Mouse (Mus musculus) gonadal fat pad, adult 2 months (tissue): Measurements from ENCODE around the gene Ntm. TPM values are rescaled to one million over a fixed set of nuclear protein-coding genes. Genes with fewer than 3 reads are reported as not detected.

Source experiments
- DNase-seq: peaks from one replicate; pipeline ENCODE4 v3.0.0-alpha.2; 2012; ENCODE audit warnings: low read depth
- polyA plus RNA-seq: library from polyadenylated mRNA; depleted of rRNA; stranded (reverse); fragments of >200 nt; gene quantifications from 2 replicates; pipeline ENCODE4 v1.2.3, GENCODE M21; 2012

Ntm gene
- polyA plus RNA-seq, 1 experiment = 0.53 TPM

DNA sequence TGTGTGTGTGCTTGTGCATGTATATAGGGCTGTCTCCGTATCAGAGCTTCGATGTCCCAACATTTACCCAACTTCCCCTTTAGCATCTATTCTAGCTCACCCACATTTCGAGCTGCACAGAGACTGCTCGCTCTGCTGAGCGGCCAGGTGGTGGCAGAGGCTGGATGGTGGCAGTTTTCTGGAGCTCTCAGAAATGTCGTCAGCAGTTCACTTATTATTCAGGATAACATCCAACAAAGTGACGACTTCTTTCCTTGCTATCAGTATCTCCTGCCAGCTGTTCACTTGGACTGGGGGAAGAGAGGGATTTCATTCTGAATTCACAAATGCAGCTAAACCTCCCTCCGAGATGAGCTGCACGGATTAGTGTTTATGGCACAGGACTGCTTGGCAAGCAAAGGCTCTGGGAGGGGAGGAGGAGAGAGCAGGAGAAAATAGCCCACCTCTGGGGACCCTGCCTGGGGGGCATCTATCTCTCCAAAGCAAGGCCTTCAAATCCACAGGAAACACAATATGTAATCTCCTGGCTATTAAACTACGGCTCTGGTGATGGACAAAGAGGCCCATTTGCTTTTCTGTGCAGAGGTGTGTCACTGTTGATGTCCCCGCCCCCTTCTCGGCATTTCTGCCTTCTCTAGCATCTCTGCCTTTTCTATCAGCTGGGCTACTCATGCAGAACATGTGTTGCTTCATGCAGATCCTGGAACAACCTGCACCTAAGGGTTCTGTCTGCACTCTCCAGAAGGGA is 159.8 kb downstream of the Ntm start:
- DNase-seq = no peak

DNA sequence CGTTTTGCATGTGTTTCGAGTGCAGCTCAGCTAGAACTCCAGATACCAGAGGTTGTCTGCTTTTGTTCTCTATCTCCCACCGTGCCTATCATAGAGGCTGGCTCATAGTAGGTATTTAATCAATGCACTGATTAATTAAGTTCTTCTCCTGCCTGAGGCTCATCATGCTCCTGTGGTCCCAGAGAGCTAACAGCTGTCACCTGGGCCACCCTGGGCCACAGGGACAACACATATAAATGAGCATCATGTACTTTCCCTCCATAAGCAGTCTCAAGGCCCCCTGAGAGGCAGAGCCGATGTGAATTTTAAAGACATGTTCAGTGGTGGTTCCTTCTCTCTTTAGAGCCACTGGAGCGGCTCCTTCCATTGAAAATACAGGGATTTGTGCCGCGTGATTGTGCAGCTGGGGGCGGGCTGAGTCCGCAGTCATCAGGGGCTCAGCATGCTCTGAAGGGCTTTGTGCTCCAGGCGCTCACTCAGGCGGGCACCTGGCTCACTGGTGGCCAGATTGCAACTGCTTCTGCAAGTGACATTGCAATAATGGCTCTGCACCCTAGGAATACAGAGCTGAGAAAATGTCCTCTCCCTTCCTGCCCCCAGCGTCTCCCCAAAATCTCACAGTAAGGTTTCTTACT is 160.8 kb downstream of the Ntm start:
- DNase-seq = no peak

DNA sequence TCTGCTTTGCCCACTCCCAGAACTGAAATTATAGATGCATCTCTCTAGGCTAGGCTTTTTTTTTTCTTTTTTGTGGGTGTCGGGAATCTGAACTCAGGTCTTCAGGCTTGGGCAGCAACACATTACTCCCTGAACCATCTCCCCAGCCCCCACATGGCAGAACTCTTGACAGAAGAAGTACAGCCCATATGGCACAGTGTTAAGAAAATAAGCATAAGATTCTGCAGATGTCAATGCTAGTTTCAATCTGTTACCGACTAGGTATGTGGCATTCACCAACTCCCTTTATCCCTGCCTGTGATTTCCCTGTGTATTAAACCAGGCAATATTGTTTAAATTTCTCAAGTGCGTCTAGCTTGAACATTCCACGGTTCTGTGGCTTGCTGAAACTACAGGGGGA is 166.7 kb downstream of the Ntm start:
- DNase-seq = no peak

DNA sequence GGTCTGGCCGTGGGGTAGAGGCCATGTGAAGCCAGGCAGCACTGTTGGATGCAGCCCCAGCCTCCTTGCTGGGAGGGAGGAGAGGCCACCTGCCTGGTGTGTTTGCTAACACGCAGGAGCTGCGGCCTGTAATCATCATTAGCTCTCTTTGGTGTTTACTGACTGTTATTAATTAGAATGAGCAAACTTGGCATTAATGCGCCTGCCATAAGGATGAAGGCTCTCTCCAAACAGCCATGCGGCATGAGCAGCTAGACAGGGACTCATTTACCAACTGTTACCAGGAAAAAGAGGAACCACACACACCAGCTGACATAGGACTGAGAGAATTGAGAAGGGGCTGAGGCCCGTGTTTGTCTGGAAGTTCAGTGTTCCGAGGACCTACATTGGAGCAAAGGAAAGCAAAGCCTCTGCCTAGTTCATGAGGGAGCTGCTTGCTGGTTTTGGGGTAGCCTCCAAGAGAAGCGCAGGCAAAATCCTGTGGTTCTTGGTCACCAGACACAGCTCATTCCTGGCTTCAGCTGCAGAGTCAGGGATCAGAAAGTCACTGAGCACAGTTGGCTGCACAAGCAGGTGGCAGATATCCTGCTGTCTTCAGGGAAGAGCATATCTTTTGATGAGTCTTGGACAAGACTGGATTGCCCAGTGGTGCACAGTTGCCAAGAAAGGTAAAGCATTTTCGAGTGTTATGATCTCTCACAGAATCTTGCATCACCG is 171.6 kb downstream of the Ntm start:
- DNase-seq = no peak

DNA sequence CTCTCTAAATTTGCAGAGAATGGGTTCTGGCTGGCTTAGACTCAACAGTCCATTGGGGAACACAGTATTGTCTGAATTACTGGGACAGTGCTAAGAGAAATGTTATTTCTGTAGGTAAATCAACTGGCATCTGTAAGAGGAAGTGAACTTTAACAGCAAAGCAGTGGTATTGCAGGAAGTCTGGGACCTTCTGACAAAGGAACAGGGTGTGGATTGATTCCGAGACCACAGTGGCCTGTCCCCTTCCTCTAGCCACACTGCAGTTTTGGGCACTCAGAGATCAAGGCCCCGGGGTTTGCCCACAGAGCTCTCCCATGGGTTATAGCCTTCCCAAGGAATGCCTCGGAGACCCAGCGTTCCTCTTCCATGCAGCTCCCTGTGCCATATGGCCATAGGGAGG is 172.9 kb downstream of the Ntm start:
- no peak for DNase-seq

DNA sequence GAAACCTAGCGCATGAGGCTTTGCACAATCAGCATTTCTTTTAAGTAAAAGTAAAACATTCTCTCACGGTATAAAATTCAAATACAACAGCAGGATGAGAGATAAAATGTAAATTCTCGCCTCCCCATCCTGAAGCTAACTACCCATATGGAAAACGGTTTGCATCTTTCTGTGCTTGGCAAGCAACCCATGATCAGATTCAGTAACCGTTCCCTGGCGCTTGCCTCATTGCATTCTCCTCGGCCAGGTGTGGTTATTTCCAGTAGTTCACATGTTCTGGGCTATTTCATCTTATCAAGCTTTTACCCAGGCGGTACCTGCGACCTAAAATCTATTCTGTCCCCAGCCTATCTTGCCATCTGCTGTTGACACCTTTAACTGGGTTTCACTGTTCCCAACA is 174.1 kb downstream of the Ntm start:
- no peak for DNase-seq

DNA sequence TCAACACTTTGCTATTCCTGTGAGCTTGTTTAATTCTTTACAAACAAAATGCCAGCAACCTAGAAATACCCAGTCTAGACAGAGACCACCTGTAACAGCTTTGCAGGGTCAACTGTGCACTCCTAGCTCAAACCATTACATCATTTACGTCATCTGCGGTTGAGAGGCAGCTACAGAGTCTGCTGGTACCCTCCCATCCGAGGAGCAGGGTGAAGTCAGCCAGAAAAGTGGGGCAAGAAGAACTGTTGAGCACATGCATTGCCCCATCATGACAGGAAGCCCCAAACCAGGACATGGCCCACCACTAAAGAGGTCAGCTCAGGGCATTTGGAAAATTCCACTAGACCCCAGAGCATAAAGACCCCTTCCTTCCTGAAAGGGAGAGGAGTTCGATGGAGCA is 175.5 kb downstream of the Ntm start:
- no peak for DNase-seq

DNA sequence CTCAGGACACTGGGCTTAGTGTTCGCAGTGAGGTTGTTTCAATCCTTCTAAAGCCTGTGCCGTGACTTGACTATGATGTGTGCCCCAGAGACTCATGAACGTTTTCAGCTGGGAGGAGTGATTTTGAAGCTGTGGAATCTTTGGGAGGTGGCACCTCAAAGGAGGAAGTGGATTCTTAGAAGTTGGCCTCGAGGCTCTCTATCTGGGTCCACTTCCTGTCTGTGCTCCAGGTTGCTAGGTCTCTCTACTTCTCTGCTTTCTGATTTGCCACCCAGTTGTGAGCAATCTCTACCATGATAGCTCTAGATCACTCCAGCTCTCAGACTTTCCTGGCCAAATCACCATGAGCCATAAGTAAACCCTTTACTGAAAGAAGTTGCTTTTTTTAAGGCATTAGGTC is 180.2 kb downstream of the Ntm start:
- no peak for DNase-seq

DNA sequence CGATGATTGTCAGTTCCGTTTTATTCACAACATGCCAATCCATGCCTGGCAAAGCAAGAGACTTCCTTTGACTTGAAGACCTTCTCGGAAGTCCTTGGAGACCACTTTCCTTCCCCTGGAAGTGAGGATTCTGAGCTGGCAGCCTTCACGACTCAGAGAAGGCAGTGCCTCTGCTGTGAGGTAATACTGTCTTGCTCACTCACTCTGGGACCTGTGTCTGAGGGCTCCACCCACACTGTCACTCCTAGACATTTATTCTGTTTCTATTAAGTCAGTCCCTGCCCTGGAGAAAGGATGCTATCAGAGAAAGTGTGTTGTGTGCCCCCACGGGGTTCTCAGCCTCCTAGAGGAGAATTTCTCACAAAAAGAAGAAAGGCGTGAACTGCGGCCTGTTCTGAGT is 183.2 kb downstream of the Ntm start:
- DNase-seq = no peak

DNA sequence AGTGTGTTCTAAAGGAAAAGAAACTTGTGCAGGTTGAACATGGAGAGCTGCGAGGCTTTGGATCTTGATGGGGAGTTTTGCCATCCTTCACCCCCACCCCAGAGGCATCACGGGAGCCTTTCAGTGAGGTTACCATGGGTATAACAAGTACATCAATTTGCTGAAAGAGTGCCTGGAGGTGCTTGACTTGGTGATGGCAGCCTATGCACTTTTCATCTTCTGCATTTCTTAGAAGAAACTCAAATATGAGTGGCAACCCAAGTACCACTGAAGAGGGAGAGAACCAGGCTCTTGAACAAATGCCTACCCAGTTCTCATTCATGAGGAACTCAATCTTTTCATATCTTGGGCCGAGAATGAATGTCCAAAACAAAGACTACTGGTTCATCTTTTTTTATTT is 186.0 kb downstream of the Ntm start:
- no peak for DNase-seq

DNA sequence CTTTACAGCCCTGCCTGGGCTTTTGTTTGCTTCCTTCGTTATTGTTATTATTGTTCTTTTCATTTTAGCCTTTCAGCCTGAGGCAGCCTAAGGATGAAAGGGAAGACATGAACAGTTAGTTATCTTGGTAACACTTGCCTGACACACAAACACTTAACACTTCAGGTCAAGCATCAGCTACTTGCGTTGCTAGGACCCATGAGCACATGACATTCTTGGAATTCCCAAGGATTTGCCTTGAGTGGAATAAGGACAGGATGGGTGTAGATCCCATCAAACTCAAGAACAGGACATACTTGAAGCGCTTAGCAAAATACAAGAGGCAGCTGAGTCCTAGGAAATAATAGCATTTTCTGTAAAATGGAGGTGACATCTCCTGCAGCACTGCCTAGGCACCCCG is 186.4 kb downstream of the Ntm start:
- no peak for DNase-seq

DNA sequence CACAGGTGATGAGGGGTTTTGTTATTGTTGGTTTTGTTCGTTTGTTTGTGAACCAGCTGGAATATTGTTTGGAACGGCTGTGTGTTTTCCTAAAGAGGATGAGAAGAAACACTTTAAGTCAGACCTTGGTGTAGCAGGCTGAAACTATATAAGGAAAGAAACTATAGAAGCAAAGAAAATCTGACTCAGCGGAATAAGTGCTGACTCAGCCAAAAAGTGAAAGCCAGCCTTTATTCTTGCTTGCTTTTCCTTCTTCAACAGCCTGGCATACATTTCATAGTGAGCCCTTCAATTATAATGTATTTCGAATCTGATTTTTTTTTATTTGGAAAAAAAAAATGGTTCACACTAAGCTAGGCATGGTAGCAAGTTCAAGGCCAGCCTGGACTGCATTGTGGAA is 186.9 kb downstream of the Ntm start:
- no peak for DNase-seq

DNA sequence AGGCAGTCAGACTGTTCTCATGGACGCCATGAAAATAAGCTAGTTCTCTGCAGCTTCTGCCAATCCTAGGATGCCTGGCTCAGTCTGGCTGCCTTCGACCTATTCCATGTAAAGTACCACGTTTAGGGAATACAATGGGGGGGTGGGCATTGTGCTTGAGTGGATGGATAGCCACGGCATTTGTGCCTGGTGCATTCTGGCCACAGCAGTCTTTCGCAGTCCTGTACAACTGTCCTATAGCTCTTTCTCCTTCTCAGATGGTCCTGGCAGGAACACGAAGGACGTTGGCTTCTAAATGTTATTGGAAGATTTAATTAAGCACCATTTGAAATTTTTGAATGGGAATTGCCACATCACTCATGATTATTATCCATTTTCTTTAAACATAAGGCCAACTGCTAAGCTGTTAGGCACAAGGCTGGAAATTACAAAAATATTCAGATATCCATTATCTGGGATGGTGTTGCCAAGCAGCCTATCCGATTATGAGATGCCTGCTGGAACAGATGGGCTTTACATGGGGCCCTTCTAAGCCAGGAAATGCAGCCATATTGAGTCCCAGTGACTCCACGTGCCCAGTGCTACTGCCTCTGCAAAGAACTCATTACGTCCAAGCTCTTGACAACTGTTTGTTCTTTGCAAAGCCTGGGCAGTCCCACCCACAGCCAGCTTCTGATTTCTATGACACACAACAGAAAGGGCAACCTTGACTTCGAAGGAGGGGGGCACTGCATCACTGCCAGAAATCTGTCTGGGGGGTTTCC is 190.1 kb downstream of the Ntm start:
- no peak for DNase-seq

DNA sequence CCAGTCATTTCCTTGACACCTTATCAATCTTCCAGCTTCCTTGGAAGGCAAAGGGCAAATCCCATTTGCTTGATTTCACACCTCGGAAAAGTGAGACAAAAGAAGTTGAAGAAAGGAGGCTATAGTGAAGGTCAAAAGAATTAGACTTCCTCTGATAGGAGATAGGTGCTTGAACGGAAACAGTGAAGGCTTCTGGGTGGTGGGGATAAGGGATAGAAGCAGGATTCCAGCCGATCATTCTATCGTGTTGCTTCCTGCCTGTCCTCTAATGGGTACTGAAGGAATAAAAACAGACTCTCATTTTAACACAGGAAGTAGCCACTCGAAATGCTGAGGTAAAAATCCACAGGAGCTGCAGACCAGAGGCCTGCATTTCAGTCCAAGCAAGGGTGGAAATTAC is 191.1 kb downstream of the Ntm start:
- DNase-seq = no peak

DNA sequence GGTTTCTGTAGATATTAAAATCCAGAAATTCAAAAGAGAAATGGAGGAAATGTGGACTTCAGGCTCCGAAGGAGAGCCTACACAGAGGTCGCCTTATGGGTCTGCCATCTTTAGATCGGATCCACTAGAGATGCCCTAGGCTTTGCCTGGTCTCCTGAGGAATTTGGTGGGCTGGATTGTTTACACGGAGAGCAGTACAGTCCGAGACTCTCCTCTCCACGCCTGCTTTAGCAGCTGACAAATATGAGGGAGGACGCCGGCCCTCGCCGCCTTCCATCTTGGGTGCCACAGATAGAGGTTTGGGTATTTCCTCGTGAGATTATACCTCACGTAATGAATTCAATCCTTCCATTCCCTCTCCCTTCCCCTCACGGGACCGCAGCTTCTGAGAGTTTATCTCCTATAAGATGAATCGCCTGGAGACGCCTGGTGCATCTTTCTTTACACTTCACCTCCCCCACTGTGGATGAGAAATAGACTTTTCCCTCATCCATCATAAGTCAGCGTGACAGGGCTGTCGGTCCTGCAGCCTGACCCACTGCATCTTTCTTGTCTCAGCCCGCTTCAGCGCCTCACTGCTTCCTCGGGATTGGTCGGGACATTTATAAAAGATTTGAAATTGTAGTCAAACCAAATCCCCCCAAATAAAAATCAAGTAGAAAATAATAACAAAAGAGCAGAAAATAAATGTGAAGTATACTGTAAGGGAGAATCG is 191.7 kb downstream of the Ntm start:
- no peak for DNase-seq

DNA sequence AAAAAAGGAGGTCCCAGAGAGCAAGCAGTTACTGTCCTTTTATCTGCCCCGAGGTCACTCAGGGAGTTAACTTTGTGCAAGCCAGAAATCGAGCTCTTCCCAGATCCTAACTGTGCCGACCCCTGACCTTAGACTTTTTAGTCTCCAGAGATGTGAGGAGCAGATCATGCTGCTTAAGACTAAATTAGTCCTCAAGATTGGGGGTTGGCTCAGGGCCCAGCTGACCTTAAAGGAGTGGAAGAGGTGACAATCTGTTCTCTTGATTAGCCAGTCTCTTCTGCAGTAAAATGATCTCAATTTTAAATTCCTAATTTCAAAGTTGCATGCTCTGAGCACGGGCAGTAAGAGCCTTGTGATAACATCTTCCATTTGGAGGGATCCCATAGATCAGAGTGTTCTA is 193.6 kb downstream of the Ntm start:
- DNase-seq = no peak

DNA sequence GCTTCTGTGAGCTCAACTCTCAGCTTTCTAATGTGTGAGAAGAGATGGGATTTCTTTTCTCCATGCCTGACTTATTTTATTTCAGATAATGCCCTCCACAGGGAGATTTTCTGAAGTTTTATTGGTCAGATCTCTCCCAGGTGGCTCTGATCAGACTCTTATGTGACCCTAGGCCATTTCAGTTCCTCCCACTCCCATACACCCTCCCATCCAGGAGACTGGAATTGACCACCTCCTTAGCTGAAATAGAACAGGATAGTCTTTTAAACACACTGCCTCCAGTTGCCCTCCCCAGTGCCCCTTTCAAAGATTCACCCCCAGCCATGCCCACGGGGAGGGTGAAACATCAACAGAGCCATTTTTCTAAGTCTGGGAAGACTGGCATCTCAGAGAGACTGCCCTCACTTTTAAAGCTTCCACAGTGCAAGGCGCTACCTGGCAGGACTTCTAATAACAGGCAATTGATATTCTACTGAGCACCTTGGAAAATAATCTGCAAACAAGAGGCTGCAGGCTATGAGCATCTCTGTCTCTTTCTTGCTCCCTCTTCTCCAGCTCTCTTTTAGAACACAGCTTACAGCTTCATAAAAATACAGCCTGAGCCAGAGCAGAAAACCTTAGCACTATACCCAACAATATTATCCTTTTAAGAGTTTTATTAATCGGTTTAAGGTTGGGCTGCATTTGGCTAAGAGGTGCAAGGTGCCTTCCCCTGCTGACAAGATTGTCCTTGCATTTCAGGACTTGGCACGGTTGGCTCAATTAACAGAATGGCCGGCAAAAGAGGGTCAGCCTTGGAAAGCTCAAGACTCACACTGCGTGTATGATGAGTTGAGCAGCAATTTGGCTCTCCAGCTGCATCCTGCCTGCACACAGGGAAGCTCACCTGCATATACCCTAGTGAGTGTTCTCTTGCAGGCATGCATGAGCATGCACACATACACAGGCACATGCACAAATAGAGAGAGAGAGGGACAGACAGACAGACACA is 196.7 kb downstream of the Ntm start:
- DNase-seq = no peak

DNA sequence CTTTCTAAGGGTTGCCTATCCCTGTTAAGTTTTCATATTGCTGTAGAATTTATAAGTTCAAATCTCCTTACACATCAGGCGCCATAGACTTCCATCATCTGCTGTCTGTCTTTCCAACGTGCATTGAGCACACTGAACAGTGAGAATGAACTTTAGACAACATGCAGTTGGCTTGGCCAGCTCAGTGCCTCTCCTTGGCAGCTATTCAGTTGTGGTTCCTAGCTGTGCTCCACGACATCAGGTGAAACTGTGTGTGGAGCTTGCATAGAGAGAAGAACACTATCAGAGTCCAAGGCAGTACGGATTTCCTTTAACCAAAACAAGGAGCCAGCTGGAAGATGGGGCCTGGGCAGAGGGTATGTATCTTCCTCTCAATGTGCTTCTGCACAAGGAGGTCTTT is 199.6 kb downstream of the Ntm start:
- no peak for DNase-seq

DNA sequence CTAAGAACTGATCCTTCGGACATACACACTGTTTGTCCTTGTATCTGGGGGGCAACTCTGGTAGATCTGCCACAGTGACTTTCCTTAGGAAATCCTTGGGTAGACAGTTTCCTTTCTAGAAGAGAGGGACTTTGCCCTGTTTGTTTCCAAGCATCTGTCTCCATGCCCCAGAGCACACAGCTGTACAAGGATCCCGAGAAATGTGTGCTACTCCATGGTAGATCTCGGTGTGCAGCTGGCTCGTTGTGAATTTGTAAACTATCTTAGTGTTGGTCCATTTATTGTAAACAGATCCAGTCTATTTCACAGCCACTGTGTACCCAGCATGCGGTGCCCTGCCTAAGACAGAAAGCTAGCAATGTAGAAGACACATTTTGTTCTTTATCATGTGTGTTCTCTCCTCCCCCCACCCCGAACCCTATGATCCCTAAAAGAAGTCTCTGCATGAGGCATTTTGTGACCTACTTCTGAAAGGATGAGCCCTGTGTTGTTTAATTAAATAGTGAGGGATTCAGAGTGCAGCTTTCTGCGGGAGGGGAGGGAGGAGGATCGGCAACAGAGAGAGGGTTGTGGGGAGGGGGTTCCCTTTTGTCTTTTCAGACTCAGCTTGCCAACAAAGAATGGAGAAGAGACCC is 200.9 kb downstream of the Ntm start:
- no peak for DNase-seq

DNA sequence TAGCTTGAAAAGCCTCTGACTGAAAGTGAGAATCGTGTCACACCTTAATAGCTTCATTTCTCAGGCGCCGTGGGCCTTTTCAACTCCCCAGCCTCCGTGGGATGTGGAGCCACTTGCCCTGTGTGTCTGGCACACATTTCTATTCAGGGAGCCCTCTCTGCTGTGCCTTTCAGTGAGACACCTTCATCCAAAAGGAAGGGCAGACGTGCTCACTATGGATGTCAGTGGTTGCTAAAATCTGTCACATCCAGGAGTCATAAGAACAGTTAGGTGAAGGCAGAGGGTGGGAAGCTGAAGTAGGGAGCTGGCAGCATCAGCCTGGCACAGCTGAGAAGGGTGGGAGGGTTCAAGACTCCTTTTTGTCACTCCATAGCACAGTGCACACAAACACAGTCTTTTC is 201.4 kb downstream of the Ntm start:
- DNase-seq = no peak
